Mouse (Mus musculus): ENCODE data around the gene Rfc1.

GRCm38 (mm10) chr5:65294270-65294669 is 41.2 kb downstream of the Rfc1 start:
- TF ChIP-seq POLR2A (IDR thresholded peaks at IDR 0.05; ENCODE audit: insufficient read depth, low read length): no peak
- no peak for TF ChIP-seq CTCF (IDR thresholded peaks at IDR 0.05; ENCODE audit: low read depth, low read length)

All from ES-Bruce4 (cell line).